Mouse (Mus musculus): ENCODE data around the gene Cntn1.
"Not testable (repeated sequence)": the region's sequence is repeated elsewhere in the genome, so short reads cannot be mapped to it uniquely, and the experiment has no call there.

Gene Cntn1

DNA sequence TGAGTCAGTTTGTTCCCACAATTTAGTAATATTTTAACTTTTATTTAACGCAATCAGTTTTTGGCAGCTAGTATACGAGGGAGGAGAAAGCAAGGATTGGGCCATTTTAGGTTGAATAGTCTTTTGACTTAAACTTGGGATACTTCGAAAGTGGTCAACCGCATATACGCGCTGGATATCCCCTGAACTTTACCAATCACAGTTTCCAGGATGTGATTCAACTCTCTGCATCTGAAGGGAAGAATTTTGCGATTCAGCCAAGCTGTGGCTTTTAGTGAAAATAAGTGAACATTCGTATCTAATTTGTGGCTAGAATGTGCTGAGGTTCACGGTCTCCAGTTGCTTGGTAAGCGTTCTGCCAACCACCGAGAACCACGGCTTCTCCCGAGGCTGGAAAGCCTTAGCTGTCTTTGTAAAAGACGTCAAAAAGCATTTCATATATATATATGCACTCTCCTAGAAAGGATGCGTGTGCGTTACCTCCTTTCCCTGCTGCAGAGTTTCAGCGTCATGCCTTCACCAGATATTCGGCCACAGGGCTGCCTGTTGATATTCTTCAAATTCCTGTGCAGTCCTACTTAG is 217.9 kb downstream of the Cntn1 start:
- no peak for DNase-seq (ENCODE audit: low spot score in 2 of 2)

GRCm38 (mm10) chr15:92271801-92272365 is 220.9 kb downstream of the Cntn1 start:
- no peak for DNase-seq (ENCODE audit: low spot score in 2 of 2)

GRCm38 (mm10) chr15:92276826-92277225 is 225.9 kb downstream of the Cntn1 start:
- DNase-seq (ENCODE audit: low spot score in 2 of 2), result no peak

DNA sequence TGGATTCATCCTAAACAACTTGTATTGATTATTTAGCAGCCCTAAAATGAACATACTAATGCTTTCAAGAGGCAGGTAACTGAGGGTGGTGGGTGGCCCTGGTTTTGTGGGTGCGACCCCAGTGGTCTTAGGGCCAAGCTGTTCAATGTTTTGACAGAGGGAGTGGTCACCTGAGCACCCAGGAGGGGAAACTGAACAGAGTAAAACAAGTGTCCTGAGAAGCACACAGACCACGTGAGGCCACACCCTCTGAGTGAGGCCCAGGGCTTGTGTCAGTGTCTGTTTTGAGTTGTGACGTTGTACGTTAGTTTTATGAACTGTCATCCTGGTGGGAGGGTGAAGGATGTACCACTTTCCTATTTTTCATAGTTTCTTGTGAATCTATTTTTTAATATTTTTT is 227.0 kb downstream of the Cntn1 start:
- no peak for DNase-seq (ENCODE audit: low spot score in 2 of 2)

DNA sequence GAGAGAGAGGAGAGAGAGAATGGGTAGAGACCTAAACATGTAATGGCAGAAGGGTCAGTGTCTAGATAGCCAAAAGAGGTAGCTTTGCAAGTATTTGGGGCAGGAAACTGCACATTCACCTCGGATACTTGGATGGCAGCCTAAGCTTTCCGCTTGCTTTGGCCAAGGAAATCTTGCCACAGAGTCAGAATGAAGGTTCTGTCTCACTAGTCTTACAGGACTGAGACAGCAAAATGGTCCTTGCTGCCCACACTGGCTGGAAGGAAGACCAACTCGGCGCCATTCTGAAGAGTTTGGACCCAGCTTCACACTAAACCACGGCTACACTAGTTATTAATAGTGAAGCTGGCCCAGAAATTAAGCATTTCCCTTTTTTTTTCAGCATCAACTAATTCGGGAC is 230.0 kb downstream of the Cntn1 start:
- no peak for DNase-seq (ENCODE audit: low spot score in 2 of 2)

GRCm38 (mm10) chr15:92287616-92288015 is 236.7 kb downstream of the Cntn1 start:
- no peak for DNase-seq (ENCODE audit: low spot score in 2 of 2)

DNA sequence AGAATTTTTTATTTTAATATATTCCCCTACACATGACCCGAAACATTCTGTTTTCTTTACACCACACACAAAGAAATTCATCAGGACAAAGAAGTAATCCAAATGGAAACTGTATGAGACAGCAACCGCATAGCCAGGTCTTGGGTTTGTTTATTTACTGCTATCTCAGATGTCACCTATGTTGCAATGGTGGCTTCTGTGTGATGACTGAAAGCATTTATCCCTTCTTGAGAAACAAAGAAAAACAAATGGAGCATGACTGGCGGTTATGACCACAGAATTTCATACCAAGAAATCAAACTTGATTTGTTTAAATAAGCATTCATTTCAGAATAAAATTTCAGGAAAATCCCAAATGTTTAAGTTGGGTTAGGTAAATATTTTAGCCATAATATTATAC is 245.5 kb downstream of the Cntn1 start:
- DNase-seq (ENCODE audit: low spot score in 2 of 2), result no peak

DNA sequence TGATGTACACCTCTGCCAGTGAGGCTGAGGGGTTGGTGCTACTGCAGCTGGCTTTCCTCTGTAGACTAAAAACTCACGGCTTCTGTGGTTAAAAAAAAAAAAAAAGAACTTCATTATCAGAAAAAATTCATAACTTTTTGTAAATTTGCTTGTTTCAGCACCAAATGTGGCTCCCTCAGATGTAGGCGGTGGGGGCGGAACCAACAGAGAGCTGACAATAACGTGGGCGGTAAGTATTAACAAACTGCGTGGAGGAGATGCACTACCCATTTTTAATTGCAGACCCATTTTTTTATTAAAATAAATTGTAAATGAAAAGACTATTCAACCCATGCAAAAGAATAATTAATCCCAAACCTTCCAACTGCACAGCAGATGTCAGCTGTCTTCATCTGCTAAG is 251.8 kb downstream of the Cntn1 start:
- no peak for DNase-seq (ENCODE audit: low spot score in 2 of 2)

DNA sequence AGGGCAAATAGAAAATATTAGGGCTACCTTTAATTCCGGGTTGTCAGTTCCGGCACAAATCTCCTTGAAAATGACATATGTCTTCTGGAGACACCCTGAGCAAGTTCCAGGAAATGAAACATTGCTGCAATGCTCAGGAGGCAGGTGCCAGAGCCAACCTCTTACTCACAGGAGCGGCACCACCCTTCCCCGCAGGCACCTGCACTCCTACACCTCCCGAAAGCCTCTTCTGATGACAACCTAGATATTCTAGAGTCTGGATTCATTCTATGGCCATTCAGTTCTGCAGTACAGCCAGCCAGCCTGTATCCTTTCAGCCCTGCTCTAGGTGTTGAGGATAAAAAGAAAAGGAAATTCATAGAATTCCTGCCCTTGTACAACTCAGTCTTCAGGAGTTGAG is 253.3 kb downstream of the Cntn1 start:
- DNase-seq (ENCODE audit: low spot score in 2 of 2), result no peak

- DNase-seq (ENCODE audit: low spot score in 2 of 2), result no peak
Measured at GRCm38 (mm10) chr15:92321959-92322358, 271.0 kb downstream of the Cntn1 start.

DNA sequence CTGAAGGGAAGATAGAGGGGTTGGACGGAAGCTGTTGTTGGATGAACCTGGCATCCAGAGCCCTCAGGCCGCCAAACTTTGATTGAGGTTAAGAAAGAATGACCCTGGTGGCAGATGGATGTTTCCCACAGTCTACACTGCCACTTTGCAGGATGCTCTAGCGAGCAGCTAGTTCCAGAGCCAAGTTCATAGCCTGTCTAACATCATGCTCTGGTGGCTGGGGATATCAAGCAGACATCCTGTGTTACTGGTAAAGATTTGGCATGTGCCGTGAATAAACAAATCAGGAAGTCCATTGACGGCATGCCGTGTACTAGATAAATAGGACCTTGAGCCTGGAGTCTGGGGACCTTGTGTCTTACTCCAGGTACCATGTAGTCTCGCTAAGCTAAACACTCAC is 276.1 kb downstream of the Cntn1 start:
- no peak for DNase-seq (ENCODE audit: low spot score in 2 of 2)

DNA sequence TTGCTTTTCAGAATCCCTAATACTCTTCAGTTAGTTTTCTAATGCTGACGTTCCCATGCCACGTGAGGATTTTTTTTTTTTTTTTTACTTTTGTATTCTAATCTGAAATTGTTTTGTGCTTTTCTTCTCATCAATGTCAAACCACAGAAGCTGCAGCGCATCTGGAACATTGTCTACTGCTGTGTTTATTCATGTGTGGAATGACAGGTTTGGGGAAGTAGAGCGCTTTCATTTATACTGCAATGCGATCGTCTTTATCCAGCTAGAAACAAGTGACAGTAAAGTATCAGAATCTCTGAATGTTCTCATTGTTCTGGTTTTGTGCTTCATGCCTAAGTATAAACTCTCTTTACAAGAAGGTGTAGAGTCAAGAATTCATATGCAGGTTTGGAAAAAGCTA is 289.3 kb downstream of the Cntn1 start:
- DNase-seq (ENCODE audit: low spot score in 2 of 2), result no peak

DNA sequence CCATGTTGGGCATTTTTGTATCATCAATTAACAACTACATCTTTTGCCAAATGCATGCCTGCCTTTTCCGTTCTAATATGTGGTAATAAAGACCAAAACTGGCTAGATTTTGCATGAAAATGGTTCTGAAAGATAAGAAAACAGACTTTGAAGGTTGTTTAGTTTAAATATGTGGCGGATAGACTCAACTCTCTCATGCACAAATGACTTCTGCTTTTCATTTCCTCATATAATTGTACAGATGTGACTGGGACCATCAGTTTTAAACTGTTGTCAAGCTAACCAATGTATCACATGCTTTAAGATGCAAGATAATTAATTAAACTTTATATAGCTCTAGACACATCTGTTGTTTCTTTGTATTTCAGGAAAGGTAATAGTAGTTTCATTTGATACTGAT is 290.5 kb downstream of the Cntn1 start:
- no peak for DNase-seq (ENCODE audit: low spot score in 2 of 2)

GRCm38 (mm10) chr15:92344136-92344869 is 293.3 kb downstream of the Cntn1 start:
- no peak for DNase-seq (ENCODE audit: low spot score in 2 of 2)

DNA sequence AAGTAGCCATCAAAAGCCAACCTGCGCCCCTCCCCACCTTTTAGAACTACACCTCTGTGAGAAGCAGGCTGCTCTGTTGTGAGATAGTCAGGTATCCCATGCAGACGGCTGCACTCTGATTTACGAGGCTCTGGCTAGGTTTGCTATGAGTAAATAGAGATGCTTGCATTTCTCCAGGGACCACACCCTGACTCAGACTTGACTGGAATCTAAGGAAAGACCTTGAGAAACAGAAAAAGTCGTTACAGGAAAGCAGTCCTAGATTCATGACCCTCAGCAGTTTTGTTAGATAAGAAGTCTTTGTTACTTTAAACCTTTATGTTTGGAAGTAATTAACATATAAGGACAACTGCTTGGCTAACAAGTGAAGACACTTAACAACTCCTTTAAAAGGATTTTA is 296.5 kb downstream of the Cntn1 start:
- DNase-seq (ENCODE audit: low spot score in 2 of 2), result no peak

DNA sequence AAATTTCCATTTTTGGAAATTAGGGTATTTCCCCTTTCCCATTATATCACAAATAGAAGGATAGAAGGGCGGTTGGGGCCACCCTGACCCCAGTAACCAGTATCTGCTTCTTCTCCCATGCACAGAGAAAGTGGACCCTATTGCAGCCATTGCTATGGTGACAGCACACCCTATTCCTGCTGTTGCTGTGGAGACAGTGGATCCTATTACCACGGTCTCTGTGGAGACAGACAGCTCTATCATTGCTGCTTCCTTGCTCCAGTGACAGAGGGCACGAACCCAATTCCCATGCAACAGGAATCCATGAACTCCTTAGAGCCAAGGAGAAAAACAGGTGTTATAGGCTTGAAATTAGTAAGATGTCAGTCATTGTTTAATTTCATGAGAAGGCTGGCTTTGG is 296.9 kb downstream of the Cntn1 start:
- DNase-seq (ENCODE audit: low spot score in 2 of 2), result no peak

DNA sequence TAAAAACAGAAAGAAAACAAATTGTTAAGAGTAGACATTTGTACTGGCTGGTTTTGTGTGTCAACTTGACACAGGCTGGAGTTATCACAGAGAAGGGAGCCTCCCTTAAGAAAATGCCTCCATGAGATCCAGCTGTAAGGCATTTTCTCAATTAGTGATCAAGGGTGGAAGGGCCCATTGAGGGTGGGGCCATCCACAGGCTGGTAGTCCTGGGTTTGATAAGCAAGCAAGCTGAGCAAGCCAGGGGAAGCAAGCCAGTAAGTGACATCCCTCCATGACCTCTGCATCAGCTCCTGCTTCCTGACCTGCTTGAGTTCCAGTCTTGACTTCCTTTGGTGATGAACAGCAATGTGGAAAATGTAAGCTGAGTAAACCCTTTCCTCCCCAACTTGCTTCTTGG is 297.5 kb downstream of the Cntn1 start:
- DNase-seq (ENCODE audit: low spot score in 2 of 2), result not testable (repeated sequence)

DNA sequence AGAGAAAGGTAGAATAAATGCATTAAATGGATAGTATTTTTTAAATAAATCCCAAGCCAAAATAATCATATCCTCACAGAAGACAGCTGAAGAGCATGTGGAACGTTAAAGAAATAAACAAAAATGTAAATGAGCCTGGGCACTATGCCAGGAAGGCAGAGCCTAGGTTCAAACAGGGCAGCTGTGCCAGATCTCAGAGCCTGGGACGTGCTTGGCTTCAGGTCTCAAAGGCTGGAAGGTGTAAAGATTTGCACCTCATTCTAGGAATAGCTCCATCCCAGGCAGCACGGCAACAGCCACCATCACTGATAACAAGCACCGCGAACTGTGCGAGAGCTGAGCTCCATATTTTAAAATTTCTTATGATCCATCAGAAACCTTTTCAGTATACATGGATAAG is 313.2 kb downstream of the Cntn1 start:
- DNase-seq (ENCODE audit: low spot score in 2 of 2), result no peak

GRCm38 (mm10) chr15:92364592-92364991 is 313.6 kb downstream of the Cntn1 start:
- DNase-seq (ENCODE audit: low spot score in 2 of 2), result no peak
